Mouse (Mus musculus): ENCODE results near the gene Pxdn. TPM values are rescaled to one million over a fixed set of nuclear protein-coding genes. Genes with fewer than 3 reads are reported as not detected.

Pxdn gene
- polyA plus RNA-seq, 1 experiment from 2014 or later = 60.0 TPM

DNA sequence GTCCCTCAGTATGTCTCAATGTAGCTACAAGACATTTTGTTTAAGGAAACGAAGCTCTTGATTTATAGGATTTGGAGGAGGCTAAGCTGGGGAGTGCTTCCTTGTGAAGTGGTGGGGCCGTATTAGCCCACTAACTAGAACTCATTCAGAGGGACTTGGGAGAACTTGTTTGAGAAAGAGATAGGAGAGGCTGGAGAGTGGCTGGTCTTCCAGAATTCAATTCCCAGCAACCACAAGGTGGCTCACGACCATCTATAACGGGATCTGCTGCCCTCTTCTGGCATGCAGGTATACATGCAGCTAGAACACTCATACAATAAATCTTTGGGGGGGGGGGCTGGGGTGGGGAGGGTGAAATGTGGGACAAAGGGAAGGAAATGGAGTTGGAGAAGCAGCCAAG is 102.7 kb downstream of the Pxdn start:
- Histone ChIP-seq H3K27ac (no peak overlapping the region), H3K9me3 (ENCODE audit: control insufficient read depth, low read length) (no peaks in the 10 kb centered on the region), H3K4me1 (replicated peaks; ENCODE audit: control insufficient read depth, insufficient read depth, low read length) (peaks cover 14% of the 10 kb centered on the region), H3K27me3 (ENCODE audit: control insufficient read depth, insufficient read depth, low read length) (no peaks in the 10 kb centered on the region), H3K4me2 (replicated peaks) (no peak overlapping the region), H3K9ac (no peak overlapping the region), H3K36me3 (replicated peaks; ENCODE audit: control insufficient read depth, insufficient read depth) (no peaks in the 10 kb centered on the region), H3K4me3 (replicated peaks; ENCODE audit: low read length) (no peak overlapping the region)
- ATAC-seq (ENCODE audit: low FRiP score) (no peak), DNase-seq (ENCODE audit: low spot score) (peak; percentile 55)
- WGBS = 30% methylated on average over 4 of the region's 4 CpGs

- no peak for ATAC-seq (ENCODE audit: low FRiP score)
- 85% methylated on average over 6 of the region's 6 CpGs for WGBS
- H3K36me3 ChIP-seq (replicated peaks; ENCODE audit: control insufficient read depth, insufficient read depth) = no peaks in the 10 kb centered on the region
- no peak overlapping the region for H3K4me2 ChIP-seq (replicated peaks)
- no peak for DNase-seq (ENCODE audit: low spot score)
- no peak overlapping the region for H3K9ac ChIP-seq
- no peaks in the 10 kb centered on the region for H3K9me3 ChIP-seq (ENCODE audit: control insufficient read depth, low read length)
- H3K27ac ChIP-seq = no peak overlapping the region
- no peaks in the 10 kb centered on the region for H3K27me3 ChIP-seq (ENCODE audit: control insufficient read depth, insufficient read depth, low read length)
- no peaks in the 10 kb centered on the region for H3K4me1 ChIP-seq (replicated peaks; ENCODE audit: control insufficient read depth, insufficient read depth, low read length)
- H3K4me3 ChIP-seq (replicated peaks; ENCODE audit: low read length) = no peak overlapping the region
Measured at GRCm38 (mm10) chr12:30048848-30049247, 111.4 kb downstream of the Pxdn start.

GRCm38 (mm10) chr12:30049818-30050217 is 112.4 kb downstream of the Pxdn start:
- ATAC-seq (ENCODE audit: low FRiP score) = no peak
- Histone ChIP-seq H3K9me3 (ENCODE audit: control insufficient read depth, low read length) (no peaks in the 10 kb centered on the region), H3K4me2 (replicated peaks) (no peak overlapping the region), H3K9ac (no peak overlapping the region), H3K27me3 (ENCODE audit: control insufficient read depth, insufficient read depth, low read length) (no peaks in the 10 kb centered on the region), H3K4me1 (replicated peaks; ENCODE audit: control insufficient read depth, insufficient read depth, low read length) (no peaks in the 10 kb centered on the region), H3K27ac (no peak overlapping the region), H3K4me3 (replicated peaks; ENCODE audit: low read length) (no peak overlapping the region), H3K36me3 (replicated peaks; ENCODE audit: control insufficient read depth, insufficient read depth) (no peaks in the 10 kb centered on the region)
- 80% methylated on average over 9 of the region's 9 CpGs for WGBS
- DNase-seq (ENCODE audit: low spot score) = no peak

DNA sequence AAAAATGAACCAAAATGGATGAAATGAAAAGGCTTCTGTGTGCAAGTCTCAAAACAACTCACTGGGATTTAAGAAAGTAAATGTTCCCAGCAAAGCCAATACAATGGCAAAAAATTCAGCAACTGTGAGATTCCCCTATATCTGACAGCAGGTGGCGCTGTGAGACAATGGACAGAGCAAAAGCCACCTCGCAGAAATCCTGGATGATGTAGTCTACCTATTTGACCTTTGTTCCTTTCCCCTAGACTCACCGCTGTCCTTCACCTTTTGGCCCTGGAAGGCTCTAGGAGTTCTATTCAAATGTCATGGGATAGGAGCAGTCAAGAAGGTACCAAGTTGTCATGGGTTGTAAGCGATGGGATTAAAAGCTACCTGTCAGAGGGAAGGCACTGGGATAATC is 112.8 kb downstream of the Pxdn start:
- 19% methylated on average over 4 of the region's 4 CpGs for WGBS
- no peak overlapping the region for H3K9ac ChIP-seq
- DNase-seq (ENCODE audit: low spot score) (peak; percentile 86), ATAC-seq (ENCODE audit: low FRiP score) (0 out of 2 replicates have a peak, but pooled peaks have one; percentile 43)
- no peaks in the 10 kb centered on the region for H3K9me3 ChIP-seq (ENCODE audit: control insufficient read depth, low read length)
- no peaks in the 10 kb centered on the region for H3K36me3 ChIP-seq (replicated peaks; ENCODE audit: control insufficient read depth, insufficient read depth)
- no peak overlapping the region for H3K27ac ChIP-seq
- no peaks in the 10 kb centered on the region for H3K27me3 ChIP-seq (ENCODE audit: control insufficient read depth, insufficient read depth, low read length)
- no peak overlapping the region for H3K4me3 ChIP-seq (replicated peaks; ENCODE audit: low read length)
- H3K4me2 ChIP-seq (replicated peaks) = no peak overlapping the region
- no peaks in the 10 kb centered on the region for H3K4me1 ChIP-seq (replicated peaks; ENCODE audit: control insufficient read depth, insufficient read depth, low read length)

GRCm38 (mm10) chr12:30054761-30055540 is 117.5 kb downstream of the Pxdn start:
- Histone ChIP-seq H3K27me3 (ENCODE audit: control insufficient read depth, insufficient read depth, low read length) (no peaks in the 10 kb centered on the region), H3K27ac (no peak overlapping the region), H3K36me3 (replicated peaks; ENCODE audit: control insufficient read depth, insufficient read depth) (no peaks in the 10 kb centered on the region), H3K9ac (no peak overlapping the region), H3K4me2 (replicated peaks) (no peak overlapping the region), H3K4me1 (replicated peaks; ENCODE audit: control insufficient read depth, insufficient read depth, low read length) (no peaks in the 10 kb centered on the region), H3K9me3 (ENCODE audit: control insufficient read depth, low read length) (no peaks in the 10 kb centered on the region), H3K4me3 (replicated peaks; ENCODE audit: low read length) (no peak overlapping the region)
- 91% methylated on average over 11 of the region's 11 CpGs for WGBS
- ATAC-seq (ENCODE audit: low FRiP score) (no peak), DNase-seq (ENCODE audit: low spot score) (no peak)

DNA sequence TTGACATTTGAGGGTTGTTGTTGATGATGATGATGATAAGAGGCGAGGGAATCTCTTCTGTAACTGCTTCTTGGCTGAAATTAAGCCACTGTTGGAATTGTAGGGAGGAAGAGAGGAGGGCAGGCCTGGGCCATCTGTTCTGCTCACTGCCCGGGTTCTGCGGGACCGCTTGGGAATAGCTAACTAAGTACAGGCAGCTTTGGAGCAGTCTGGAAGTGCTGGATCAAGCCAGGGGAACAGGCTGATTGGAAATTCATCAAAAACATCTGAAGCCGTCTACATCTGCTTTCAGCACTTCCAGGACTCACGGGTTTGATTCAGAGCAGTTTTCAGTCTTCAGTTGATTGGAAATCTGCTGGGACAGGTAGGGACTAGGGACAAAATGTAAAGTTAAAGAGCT is 120.6 kb downstream of the Pxdn start:
- H3K9ac ChIP-seq = no peak overlapping the region
- DNase-seq (ENCODE audit: low spot score) (no peak), ATAC-seq (ENCODE audit: low FRiP score) (no peak)
- no peak overlapping the region for H3K4me3 ChIP-seq (replicated peaks; ENCODE audit: low read length)
- no peak overlapping the region for H3K27ac ChIP-seq
- H3K36me3 ChIP-seq (replicated peaks; ENCODE audit: control insufficient read depth, insufficient read depth) = no peaks in the 10 kb centered on the region
- no peaks in the 10 kb centered on the region for H3K9me3 ChIP-seq (ENCODE audit: control insufficient read depth, low read length)
- no peaks in the 10 kb centered on the region for H3K27me3 ChIP-seq (ENCODE audit: control insufficient read depth, insufficient read depth, low read length)
- H3K4me1 ChIP-seq (replicated peaks; ENCODE audit: control insufficient read depth, insufficient read depth, low read length) = no peaks in the 10 kb centered on the region
- H3K4me2 ChIP-seq (replicated peaks) = no peak overlapping the region
- 74% methylated on average over 6 of the region's 6 CpGs for WGBS

- Histone ChIP-seq H3K27me3 (ENCODE audit: control insufficient read depth, insufficient read depth, low read length) (no peaks in the 10 kb centered on the region), H3K4me3 (replicated peaks; ENCODE audit: low read length) (no peak overlapping the region), H3K9me3 (ENCODE audit: control insufficient read depth, low read length) (no peaks in the 10 kb centered on the region), H3K36me3 (replicated peaks; ENCODE audit: control insufficient read depth, insufficient read depth) (no peaks in the 10 kb centered on the region), H3K4me1 (replicated peaks; ENCODE audit: control insufficient read depth, insufficient read depth, low read length) (no peaks in the 10 kb centered on the region), H3K27ac (no peak overlapping the region), H3K4me2 (replicated peaks) (no peak overlapping the region), H3K9ac (no peak overlapping the region)
- DNase-seq (ENCODE audit: low spot score) (no peak), ATAC-seq (ENCODE audit: low FRiP score) (no peak)
- 21% methylated on average over 1 of the region's 1 CpGs for WGBS
Measured at GRCm38 (mm10) chr12:30061503-30062117, 124.2 kb downstream of the Pxdn start.

DNA sequence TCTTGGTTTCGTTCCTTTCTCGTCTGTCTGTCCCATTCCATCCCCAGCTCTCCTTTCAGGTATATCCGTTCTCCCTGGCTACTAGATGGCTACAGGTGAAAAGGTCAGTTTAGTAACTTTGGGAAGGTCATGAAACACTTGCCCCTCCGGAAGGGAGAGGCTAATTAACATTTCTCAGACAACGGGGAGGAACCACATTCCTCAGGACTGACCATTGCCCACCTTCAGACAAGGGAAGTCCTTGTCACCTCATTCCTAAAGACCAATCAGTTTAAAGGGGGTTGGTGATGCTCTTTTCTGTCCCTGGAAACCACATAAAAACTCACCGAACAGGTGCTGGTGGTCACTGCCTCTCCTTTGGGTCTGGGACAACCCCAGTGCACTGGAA is 124.7 kb downstream of the Pxdn start:
- 31% methylated on average over 6 of the region's 6 CpGs for WGBS
- no peak overlapping the region for H3K9ac ChIP-seq
- H3K36me3 ChIP-seq (replicated peaks; ENCODE audit: control insufficient read depth, insufficient read depth) = no peaks in the 10 kb centered on the region
- ATAC-seq (ENCODE audit: low FRiP score) = no peak
- DNase-seq (ENCODE audit: low spot score) = no peak
- H3K4me2 ChIP-seq (replicated peaks) = no peak overlapping the region
- no peak overlapping the region for H3K4me3 ChIP-seq (replicated peaks; ENCODE audit: low read length)
- no peak overlapping the region for H3K27ac ChIP-seq
- no peaks in the 10 kb centered on the region for H3K4me1 ChIP-seq (replicated peaks; ENCODE audit: control insufficient read depth, insufficient read depth, low read length)
- H3K9me3 ChIP-seq (ENCODE audit: control insufficient read depth, low read length) = no peaks in the 10 kb centered on the region
- H3K27me3 ChIP-seq (ENCODE audit: control insufficient read depth, insufficient read depth, low read length) = no peaks in the 10 kb centered on the region

Measured in hindbrain, embryonic 14.5 days (tissue).